Mouse (Mus musculus): ENCODE measurements around the gene Dot1l. TPM values are rescaled to one million over a fixed set of nuclear protein-coding genes. Genes with fewer than 3 reads are reported as not detected.

Dot1l gene
- polyA plus RNA-seq, 1 experiment from 2014 or later, result 22.7 TPM

DNA sequence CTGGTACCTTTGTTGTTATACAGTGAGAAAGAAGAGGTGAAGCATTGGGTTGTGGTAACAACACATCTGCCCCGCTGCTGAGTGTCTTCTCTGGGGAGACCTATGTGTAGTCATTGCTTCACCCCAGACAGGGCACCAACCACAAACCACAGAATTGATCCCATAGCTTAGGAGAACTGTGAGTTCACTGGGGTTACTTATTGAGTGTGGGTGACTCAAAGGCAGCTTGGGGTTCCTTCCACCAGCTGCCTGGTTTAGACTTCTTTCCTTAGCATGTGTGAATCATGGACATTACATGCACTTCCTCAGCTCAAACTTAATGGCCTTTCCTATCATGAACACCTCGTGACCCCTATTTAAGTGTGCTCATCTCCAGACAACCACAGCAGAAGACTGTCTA lies 8.5 kb downstream of the Dot1l start:
- Histone ChIP-seq H3K4me2 (ENCODE audit: low read length) (no peak overlapping the region), H3K27me3 (replicated peaks; ENCODE audit: control insufficient read depth, insufficient read depth, low read length) (no peaks in the 10 kb centered on the region), H3K9me3 (ENCODE audit: control insufficient read depth, low read length) (no peaks in the 10 kb centered on the region), H3K9ac (ENCODE audit: low read length) (no peak overlapping the region), H3K4me1 (replicated peaks; ENCODE audit: control insufficient read depth, insufficient read depth, low read length) (0 out of 2 replicates have a peak, but pooled peaks cover 10% of the 10 kb centered on the region), H3K4me3 (ENCODE audit: low read depth, low read length) (no peak overlapping the region), H3K36me3 (ENCODE audit: control insufficient read depth, insufficient read depth, low read length) (peaks cover 37% of the 10 kb centered on the region), H3K27ac (ENCODE audit: low read depth) (no peak overlapping the region)
- WGBS, result 90% methylated on average over 2 of the region's 2 CpGs
- DNase-seq (ENCODE audit: low spot score) (no peak), ATAC-seq (replicated peaks; ENCODE audit: low FRiP score, low TSS enrichment, low read depth) (no peak)

DNA sequence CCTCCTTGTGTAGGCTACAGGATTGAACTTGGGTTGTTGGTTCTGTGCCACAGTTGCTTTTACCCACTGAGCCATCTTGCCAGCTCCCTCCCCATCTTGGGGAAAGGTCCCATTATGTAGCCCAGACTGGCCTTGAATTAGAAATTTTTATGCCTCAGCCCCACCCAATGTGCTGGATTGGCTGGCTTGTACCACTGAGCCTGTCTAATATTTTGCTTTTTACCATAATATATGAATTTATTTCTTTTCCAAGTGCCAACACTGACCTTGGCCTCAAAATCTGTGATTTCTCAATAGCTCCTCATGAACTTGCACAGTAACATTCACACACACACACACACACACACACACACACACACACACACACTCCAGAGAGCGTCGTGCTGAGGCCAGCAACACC lies 10.7 kb downstream of the Dot1l start:
- no peak for ATAC-seq (replicated peaks; ENCODE audit: low FRiP score, low TSS enrichment, low read depth)
- Histone ChIP-seq H3K36me3 (ENCODE audit: control insufficient read depth, insufficient read depth, low read length) (peaks cover 57% of the 10 kb centered on the region), H3K4me1 (replicated peaks; ENCODE audit: control insufficient read depth, insufficient read depth, low read length) (0 out of 2 replicates have a peak, but pooled peaks cover 7% of the 10 kb centered on the region), H3K9me3 (ENCODE audit: control insufficient read depth, low read length) (no peaks in the 10 kb centered on the region), H3K27me3 (replicated peaks; ENCODE audit: control insufficient read depth, insufficient read depth, low read length) (no peaks in the 10 kb centered on the region), H3K4me2 (ENCODE audit: low read length) (no peak overlapping the region), H3K4me3 (ENCODE audit: low read depth, low read length) (no peak overlapping the region), H3K9ac (ENCODE audit: low read length) (no peak overlapping the region), H3K27ac (ENCODE audit: low read depth) (no peak overlapping the region)
- DNase-seq (ENCODE audit: low spot score), result no peak
- 77% methylated on average over 2 of the region's 2 CpGs for WGBS

DNA sequence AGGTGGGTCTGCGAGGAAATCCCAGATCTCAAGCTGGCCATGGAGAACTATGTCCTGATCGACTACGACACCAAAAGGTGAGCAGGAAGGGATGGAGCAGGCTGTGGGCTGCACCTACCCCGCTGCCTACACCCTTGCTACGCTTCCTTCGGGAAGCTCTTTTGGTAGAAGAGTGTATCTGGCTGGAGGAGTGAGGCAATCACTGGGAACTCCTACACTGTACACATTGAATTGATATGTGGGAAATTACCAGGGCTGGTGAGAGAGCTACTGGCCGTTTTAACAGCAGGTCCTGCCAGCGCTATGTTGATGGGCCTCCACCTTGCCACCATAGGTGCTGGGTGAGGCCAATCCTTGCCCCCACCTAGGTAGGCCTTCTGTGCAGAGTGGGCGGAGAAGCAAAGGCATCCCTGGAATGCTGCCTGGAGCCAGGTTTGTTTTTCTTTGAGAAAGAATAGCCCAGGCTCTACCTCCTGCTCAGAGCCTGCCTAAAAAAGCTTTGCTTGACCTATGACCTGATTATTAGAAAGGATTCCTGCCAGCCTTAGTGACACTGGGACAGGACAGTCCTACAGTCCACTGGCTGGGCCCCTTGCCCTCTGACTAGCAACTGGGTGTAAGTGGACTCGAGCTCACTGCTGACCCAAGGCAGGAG lies 11.3 kb downstream of the Dot1l start:
- no peak overlapping the region for H3K4me3 ChIP-seq (ENCODE audit: low read depth, low read length)
- DNase-seq (ENCODE audit: low spot score) (no peak), ATAC-seq (replicated peaks; ENCODE audit: low FRiP score, low TSS enrichment, low read depth) (peak; percentile 51; the same call in 1 of the 2 replicates)
- H3K4me1 ChIP-seq (replicated peaks; ENCODE audit: control insufficient read depth, insufficient read depth, low read length), result 0 out of 2 replicates have a peak, but pooled peaks cover 2% of the 10 kb centered on the region
- WGBS, result 65% methylated on average over 10 of the region's 10 CpGs
- H3K9me3 ChIP-seq (ENCODE audit: control insufficient read depth, low read length), result no peaks in the 10 kb centered on the region
- no peaks in the 10 kb centered on the region for H3K27me3 ChIP-seq (replicated peaks; ENCODE audit: control insufficient read depth, insufficient read depth, low read length)
- H3K9ac ChIP-seq (ENCODE audit: low read length), result no peak overlapping the region
- no peak overlapping the region for H3K27ac ChIP-seq (ENCODE audit: low read depth)
- peaks cover 63% of the 10 kb centered on the region for H3K36me3 ChIP-seq (ENCODE audit: control insufficient read depth, insufficient read depth, low read length)
- H3K4me2 ChIP-seq (ENCODE audit: low read length), result no peak overlapping the region

DNA sequence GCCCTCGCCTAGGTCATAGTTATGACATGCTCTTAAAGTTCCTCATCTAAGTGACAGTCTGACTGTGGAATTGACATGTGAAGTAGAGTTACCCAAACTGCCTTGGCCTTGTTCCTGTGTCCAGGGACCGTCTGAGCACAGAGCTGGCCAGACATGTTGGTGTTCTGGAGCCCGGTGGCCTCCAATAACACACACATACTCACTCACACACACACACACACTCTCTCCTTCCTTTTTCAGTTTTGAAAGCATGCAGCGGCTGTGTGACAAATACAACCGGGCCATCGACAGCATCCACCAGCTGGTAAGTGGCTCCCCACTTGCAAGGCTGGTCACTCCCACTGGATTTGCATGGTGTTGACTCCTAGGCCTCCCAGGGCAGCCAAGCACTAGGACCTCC lies 13.4 kb downstream of the Dot1l start:
- WGBS, result 87% methylated on average over 6 of the region's 6 CpGs
- H3K4me3 ChIP-seq (ENCODE audit: low read depth, low read length), result no peak overlapping the region
- no peak overlapping the region for H3K27ac ChIP-seq (ENCODE audit: low read depth)
- DNase-seq (ENCODE audit: low spot score) (no peak), ATAC-seq (replicated peaks; ENCODE audit: low FRiP score, low TSS enrichment, low read depth) (no peak)
- H3K36me3 ChIP-seq (ENCODE audit: control insufficient read depth, insufficient read depth, low read length), result peaks cover 80% of the 10 kb centered on the region
- H3K27me3 ChIP-seq (replicated peaks; ENCODE audit: control insufficient read depth, insufficient read depth, low read length), result no peaks in the 10 kb centered on the region
- H3K4me2 ChIP-seq (ENCODE audit: low read length), result no peak overlapping the region
- no peaks in the 10 kb centered on the region for H3K4me1 ChIP-seq (replicated peaks; ENCODE audit: control insufficient read depth, insufficient read depth, low read length)
- no peaks in the 10 kb centered on the region for H3K9me3 ChIP-seq (ENCODE audit: control insufficient read depth, low read length)
- no peak overlapping the region for H3K9ac ChIP-seq (ENCODE audit: low read length)

DNA sequence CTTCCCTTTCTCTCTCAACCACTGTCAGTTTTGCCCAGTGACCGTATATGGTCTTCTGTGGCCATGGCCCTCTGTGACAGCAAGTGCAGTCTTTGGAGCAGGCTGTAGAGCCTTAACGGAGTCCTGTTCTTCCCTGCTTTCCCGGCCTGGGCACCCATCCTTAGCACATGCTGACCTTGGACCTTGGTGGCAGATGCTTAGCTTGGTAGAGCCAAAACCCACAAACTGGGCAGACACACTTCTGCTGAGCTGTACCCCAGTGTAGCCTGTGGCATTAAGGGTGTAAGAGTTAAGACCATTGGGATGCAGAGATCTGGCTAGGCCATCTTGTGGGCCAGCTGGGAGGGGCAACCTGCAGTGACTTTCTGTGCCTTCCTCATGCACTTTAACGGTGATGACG lies 18.8 kb downstream of the Dot1l start:
- H3K36me3 ChIP-seq (ENCODE audit: control insufficient read depth, insufficient read depth, low read length), result peaks cover 95% of the 10 kb centered on the region

GRCm38 (mm10) chr10:80774549-80774948 lies 19.5 kb downstream of the Dot1l start:
- WGBS, result 40% methylated on average over 2 of the region's 2 CpGs
- Histone ChIP-seq H3K27me3 (replicated peaks; ENCODE audit: control insufficient read depth, insufficient read depth, low read length) (no peaks in the 10 kb centered on the region), H3K4me3 (ENCODE audit: low read depth, low read length) (no peak overlapping the region), H3K9ac (ENCODE audit: low read length) (no peak overlapping the region), H3K36me3 (ENCODE audit: control insufficient read depth, insufficient read depth, low read length) (peaks cover 97% of the 10 kb centered on the region), H3K9me3 (ENCODE audit: control insufficient read depth, low read length) (no peaks in the 10 kb centered on the region), H3K4me1 (replicated peaks; ENCODE audit: control insufficient read depth, insufficient read depth, low read length) (no peaks in the 10 kb centered on the region), H3K27ac (ENCODE audit: low read depth) (peak overlapping the region; percentile 55; the same call in 1 of the 2 replicates), H3K4me2 (ENCODE audit: low read length) (no peak overlapping the region)
- DNase-seq (ENCODE audit: low spot score) (peak; percentile 85), ATAC-seq (replicated peaks; ENCODE audit: low FRiP score, low TSS enrichment, low read depth) (peak; percentile 51)

More for the DNA sequence above, 18.8 kb downstream of the Dot1l start:
- no peak overlapping the region for H3K4me2 ChIP-seq (ENCODE audit: low read length)
- H3K27me3 ChIP-seq (replicated peaks; ENCODE audit: control insufficient read depth, insufficient read depth, low read length), result no peaks in the 10 kb centered on the region
- 85% methylated on average over 5 of the region's 5 CpGs for WGBS
- H3K27ac ChIP-seq (ENCODE audit: low read depth), result peak overlapping the region; percentile 55; the same call in 1 of the 2 replicates
- no peak overlapping the region for H3K4me3 ChIP-seq (ENCODE audit: low read depth, low read length)
- ATAC-seq (replicated peaks; ENCODE audit: low FRiP score, low TSS enrichment, low read depth), result no peak
- H3K4me1 ChIP-seq (replicated peaks; ENCODE audit: control insufficient read depth, insufficient read depth, low read length), result no peaks in the 10 kb centered on the region
- no peaks in the 10 kb centered on the region for H3K9me3 ChIP-seq (ENCODE audit: control insufficient read depth, low read length)
- H3K9ac ChIP-seq (ENCODE audit: low read length), result no peak overlapping the region
- DNase-seq (ENCODE audit: low spot score), result no peak

- Histone ChIP-seq H3K27me3 (replicated peaks; ENCODE audit: control insufficient read depth, insufficient read depth, low read length) (no peaks in the 10 kb centered on the region), H3K27ac (ENCODE audit: low read depth) (no peak overlapping the region), H3K4me1 (replicated peaks; ENCODE audit: control insufficient read depth, insufficient read depth, low read length) (no peaks in the 10 kb centered on the region), H3K4me3 (ENCODE audit: low read depth, low read length) (no peak overlapping the region), H3K36me3 (ENCODE audit: control insufficient read depth, insufficient read depth, low read length) (peaks cover 96% of the 10 kb centered on the region), H3K9me3 (ENCODE audit: control insufficient read depth, low read length) (no peaks in the 10 kb centered on the region), H3K4me2 (ENCODE audit: low read length) (no peak overlapping the region), H3K9ac (ENCODE audit: low read length) (no peak overlapping the region)
- WGBS, result 87% methylated on average over 4 of the region's 4 CpGs
- ATAC-seq (replicated peaks; ENCODE audit: low FRiP score, low TSS enrichment, low read depth) (no peak), DNase-seq (ENCODE audit: low spot score) (no peak)
Observed at GRCm38 (mm10) chr10:80774981-80775380, 20.0 kb downstream of the Dot1l start.

- Histone ChIP-seq H3K9me3 (ENCODE audit: control insufficient read depth, low read length) (no peaks in the 10 kb centered on the region), H3K9ac (ENCODE audit: low read length) (no peak overlapping the region), H3K4me1 (replicated peaks; ENCODE audit: control insufficient read depth, insufficient read depth, low read length) (no peaks in the 10 kb centered on the region), H3K4me2 (ENCODE audit: low read length) (no peak overlapping the region), H3K27ac (ENCODE audit: low read depth) (no peak overlapping the region), H3K4me3 (ENCODE audit: low read depth, low read length) (no peak overlapping the region), H3K27me3 (replicated peaks; ENCODE audit: control insufficient read depth, insufficient read depth, low read length) (no peaks in the 10 kb centered on the region), H3K36me3 (ENCODE audit: control insufficient read depth, insufficient read depth, low read length) (peaks cover 96% of the 10 kb centered on the region)
- no peak for DNase-seq (ENCODE audit: low spot score)
- no peak for ATAC-seq (replicated peaks; ENCODE audit: low FRiP score, low TSS enrichment, low read depth)
- 94% methylated on average over 4 of the region's 4 CpGs for WGBS
Observed at GRCm38 (mm10) chr10:80775731-80776130, 20.7 kb downstream of the Dot1l start.

- Histone ChIP-seq H3K36me3 (ENCODE audit: control insufficient read depth, insufficient read depth, low read length) (peaks cover 96% of the 10 kb centered on the region), H3K4me1 (replicated peaks; ENCODE audit: control insufficient read depth, insufficient read depth, low read length) (no peaks in the 10 kb centered on the region), H3K27ac (ENCODE audit: low read depth) (no peak overlapping the region), H3K4me2 (ENCODE audit: low read length) (no peak overlapping the region), H3K9ac (ENCODE audit: low read length) (no peak overlapping the region), H3K27me3 (replicated peaks; ENCODE audit: control insufficient read depth, insufficient read depth, low read length) (no peaks in the 10 kb centered on the region), H3K9me3 (ENCODE audit: control insufficient read depth, low read length) (no peaks in the 10 kb centered on the region), H3K4me3 (ENCODE audit: low read depth, low read length) (no peak overlapping the region)
- DNase-seq (ENCODE audit: low spot score) (no peak), ATAC-seq (replicated peaks; ENCODE audit: low FRiP score, low TSS enrichment, low read depth) (no peak)
- 83% methylated on average over 6 of the region's 6 CpGs for WGBS
Observed at GRCm38 (mm10) chr10:80776358-80776869, 21.4 kb downstream of the Dot1l start.
